Comparison of ENCODE assay signal across 8 mouse cellular contexts in genomic region chr1:97976072-97976471, GRCm38 (mm10).
DNase-seq lines count a peak whose midpoint lies in the region; ATAC-seq lines count a peak whose summit lies in the region.

No protein-coding gene starts in this region.

- 64% methylated on average over 13 of the region's 13 CpGs for WGBS in embryonic facial prominence, embryonic 14.5 days
- 37% methylated on average over 13 of the region's 13 CpGs for WGBS in hindbrain, embryonic 15.5 days
- 35% methylated on average over 13 of the region's 13 CpGs for WGBS in midbrain, embryonic 15.5 days

- peak overlapping the region; percentile 73 for H3K4me3 ChIP-seq in embryonic facial prominence, embryonic 14.5 days (ENCODE audit: low read depth, low read length)
- H3K4me3 ChIP-seq in hindbrain, embryonic 15.5 days: peak overlapping the region; percentile 64
- H3K4me3 ChIP-seq in midbrain, embryonic 15.5 days: peak overlapping the region; percentile 67

- H3K27me3 ChIP-seq in embryonic facial prominence, embryonic 14.5 days (replicated peaks; ENCODE audit: control insufficient read depth, insufficient read depth, low read length): no peaks in the 10 kb centered on the region
- no peaks in the 10 kb centered on the region for H3K27me3 ChIP-seq in hindbrain, embryonic 15.5 days
- no peaks in the 10 kb centered on the region for H3K27me3 ChIP-seq in midbrain, embryonic 15.5 days (replicated peaks)

- intact Hi-C loops in gastrocnemius, postnatal 36 days (cut with DNase I): loop anchor here (5.0 kb wide), 1 partner anchor 121 kb away; the partner anchor contains the start of gene Pam

- no peak overlapping the region for H3K9ac ChIP-seq in embryonic facial prominence, embryonic 14.5 days (ENCODE audit: low read depth, low read length)
- no peak overlapping the region for H3K9ac ChIP-seq in hindbrain, embryonic 15.5 days
- peak overlapping the region; percentile 83; the same call in 1 of the 2 replicates for H3K9ac ChIP-seq in midbrain, embryonic 15.5 days

- peak; percentile 9 for DNase-seq in gastrocnemius, postnatal 10 days
- DNase-seq in gastrocnemius, postnatal 36 days: no peak
- no peak for DNase-seq in embryonic facial prominence, embryonic 14.5 days (ENCODE audit: low spot score)
- DNase-seq in layer of hippocampus, postnatal 36 days: no peak
- DNase-seq in urinary bladder, postnatal 10 days (ENCODE audit: low spot score): no peak
- no peak for DNase-seq in T-cell, adult 2 months (ENCODE audit: low spot score)

- H3K4me2 ChIP-seq in embryonic facial prominence, embryonic 14.5 days (ENCODE audit: low read depth, low read length): peak overlapping the region; percentile 74
- peak overlapping the region; percentile 59 for H3K4me2 ChIP-seq in hindbrain, embryonic 15.5 days
- H3K4me2 ChIP-seq in midbrain, embryonic 15.5 days: peak overlapping the region; percentile 72

- no peaks in the 10 kb centered on the region for H3K9me3 ChIP-seq in embryonic facial prominence, embryonic 14.5 days (ENCODE audit: control insufficient read depth, low read length)
- no peaks in the 10 kb centered on the region for H3K9me3 ChIP-seq in hindbrain, embryonic 15.5 days
- H3K9me3 ChIP-seq in midbrain, embryonic 15.5 days: no peaks in the 10 kb centered on the region

- H3K36me3 ChIP-seq in embryonic facial prominence, embryonic 14.5 days (ENCODE audit: control insufficient read depth, insufficient read depth, low read length): no peaks in the 10 kb centered on the region
- no peaks in the 10 kb centered on the region for H3K36me3 ChIP-seq in hindbrain, embryonic 15.5 days
- H3K36me3 ChIP-seq in midbrain, embryonic 15.5 days (replicated peaks): no peaks in the 10 kb centered on the region

- no peak for ATAC-seq in embryonic facial prominence, embryonic 14.5 days (ENCODE audit: low read depth)
- no peak for ATAC-seq in hindbrain, embryonic 15.5 days (ENCODE audit: low FRiP score, low read depth)
- no peak; the same call in 1 of the 2 replicates for ATAC-seq in midbrain, embryonic 15.5 days (replicated peaks)

- H3K4me1 ChIP-seq in embryonic facial prominence, embryonic 14.5 days (ENCODE audit: control insufficient read depth, insufficient read depth, low read length): no peaks in the 10 kb centered on the region
- H3K4me1 ChIP-seq in hindbrain, embryonic 15.5 days (replicated peaks): peaks cover 12% of the 10 kb centered on the region
- H3K4me1 ChIP-seq in midbrain, embryonic 15.5 days: peaks cover 23% of the 10 kb centered on the region

- no peak overlapping the region for H3K27ac ChIP-seq in embryonic facial prominence, embryonic 14.5 days (replicated peaks; ENCODE audit: low read depth, low read length)
- H3K27ac ChIP-seq in hindbrain, embryonic 15.5 days (replicated peaks): peak overlapping the region; percentile 86
- H3K27ac ChIP-seq in midbrain, embryonic 15.5 days: peak overlapping the region; percentile 88; the same call in 1 of the 2 replicates
